In genomic region chr9:79875522-79876131, GRCm38 (mm10) we compare ENCODE assay signal across 8 mouse cellular contexts.
DNase-seq lines count a peak whose midpoint lies in the region; ATAC-seq lines count a peak whose summit lies in the region.

No protein-coding gene starts in this region.

- H3K4me1 ChIP-seq in hindbrain, embryonic 16.5 days (ENCODE audit: control insufficient read depth, insufficient read depth, low read depth, low read length) = peaks cover 8% of the 10 kb centered on the region; the same call in 1 of the 2 replicates

- H3K9me3 ChIP-seq in hindbrain, embryonic 16.5 days (ENCODE audit: control insufficient read depth, low read length) = no peaks in the 10 kb centered on the region

- peak overlapping the region; percentile 33; the same call in 1 of the 2 replicates for H3K9ac ChIP-seq in hindbrain, embryonic 16.5 days (ENCODE audit: low read depth, low read length)

- no peaks in the 10 kb centered on the region for H3K36me3 ChIP-seq in hindbrain, embryonic 16.5 days (ENCODE audit: control insufficient read depth, insufficient read depth, low read length)

- peak overlapping the region; percentile 48 for H3K4me2 ChIP-seq in hindbrain, embryonic 16.5 days (ENCODE audit: low read length)

- WGBS in hindbrain, embryonic 16.5 days = 30% methylated on average over 20 of the region's 20 CpGs

- intact Hi-C loops in gastrocnemius, postnatal 14 days (cut with DNase I; ENCODE audit: low total_unique reads) = no loop called here

- peak; percentile 19 for DNase-seq in urinary bladder, postnatal 25 days (ENCODE audit: low spot score)
- no peak for DNase-seq in urinary bladder, postnatal 10 days (ENCODE audit: low spot score)
- DNase-seq in gastrocnemius, postnatal 14 days = peak; percentile 57
- peak; percentile 77 to 93 for DNase-seq in lung, postnatal 4 days
- DNase-seq in ovary, adult 18-20 months (ENCODE audit: low spot score) = no peak

- H3K4me3 ChIP-seq in hindbrain, embryonic 16.5 days (ENCODE audit: low read length) = peak overlapping the region; percentile 13; the same call in 1 of the 2 replicates

- peak overlapping the region; percentile 46; the same call in 1 of the 2 replicates for H3K27ac ChIP-seq in hindbrain, embryonic 16.5 days (ENCODE audit: low read depth, low read length)

- ATAC-seq in hindbrain, embryonic 16.5 days = peak; percentile 83
- ATAC-seq in megakaryocyte-erythroid progenitor cell, adult 5-6 weeks (replicated peaks; ENCODE audit: low FRiP score, low TSS enrichment, poor library complexity, severe bottlenecking) = no peak
- no peak for ATAC-seq in erythroblast, adult 5-6 weeks (replicated peaks; ENCODE audit: low FRiP score, poor library complexity, severe bottlenecking)

- H3K27me3 ChIP-seq in hindbrain, embryonic 16.5 days (replicated peaks; ENCODE audit: control insufficient read depth, insufficient read depth, low read length) = no peaks in the 10 kb centered on the region

Comparison
In these comparisons a context has a peak if more than half of its experiments do, and no peak if none do; other contexts are left out.
1. DNase-seq: peak in urinary bladder, postnatal 25 days (single experiment), gastrocnemius, postnatal 14 days (single experiment) and lung, postnatal 4 days (2 of 2); none in urinary bladder, postnatal 10 days (single experiment) and ovary, adult 18-20 months (single experiment).